Mouse (Mus musculus): Measurements from ENCODE around the gene Ube2f. TPM values are rescaled to one million over a fixed set of nuclear protein-coding genes. Genes with fewer than 3 reads are reported as not detected.

The Ube2f gene
- polyA plus RNA-seq (2012; ENCODE audit: insufficient read depth, insufficient read length, missing spikeins), result 86.4 and 92.4 TPM in 2 replicates

- Histone ChIP-seq H3K4me3 (ENCODE audit: insufficient read depth, low read length) (peak within 1 kb of the TSS; percentile 95), H3K4me1 (ENCODE audit: control insufficient read depth, insufficient read depth, low read length) (peaks cover 44% of the 10 kb centered on the region), H3K27ac (ENCODE audit: insufficient read depth, low read depth, low read length) (peak within 1 kb of the TSS; percentile 81)
- TF ChIP-seq POLR2A (IDR thresholded peaks at IDR 0.05; ENCODE audit: borderline replicate concordance, low read depth, low read length) (0 out of 2 replicates have a peak, but pooled peaks have one; percentile 76), CTCF (IDR thresholded peaks at IDR 0.05; ENCODE audit: low read depth, low read length) (no peak)
These were observed at the start of gene Ube2f for GRCm38 (mm10) chr1:91249564-91250414. TSS of gene Ube2f (plus strand) at chr1:91250304.

GRCm38 (mm10) chr1:91201122-91201521 lies 49.0 kb upstream of the Ube2f start:
- TF ChIP-seq CTCF (IDR thresholded peaks at IDR 0.05; ENCODE audit: low read depth, low read length) (no peak), POLR2A (IDR thresholded peaks at IDR 0.05; ENCODE audit: borderline replicate concordance, low read depth, low read length) (no peak)
- Histone ChIP-seq H3K4me3 (ENCODE audit: insufficient read depth, low read length) (no peak overlapping the region), H3K27ac (ENCODE audit: insufficient read depth, low read depth, low read length) (no peak overlapping the region), H3K4me1 (ENCODE audit: control insufficient read depth, insufficient read depth, low read length) (peaks cover 8% of the 10 kb centered on the region; the same call in 1 of the 2 replicates)

DNA sequence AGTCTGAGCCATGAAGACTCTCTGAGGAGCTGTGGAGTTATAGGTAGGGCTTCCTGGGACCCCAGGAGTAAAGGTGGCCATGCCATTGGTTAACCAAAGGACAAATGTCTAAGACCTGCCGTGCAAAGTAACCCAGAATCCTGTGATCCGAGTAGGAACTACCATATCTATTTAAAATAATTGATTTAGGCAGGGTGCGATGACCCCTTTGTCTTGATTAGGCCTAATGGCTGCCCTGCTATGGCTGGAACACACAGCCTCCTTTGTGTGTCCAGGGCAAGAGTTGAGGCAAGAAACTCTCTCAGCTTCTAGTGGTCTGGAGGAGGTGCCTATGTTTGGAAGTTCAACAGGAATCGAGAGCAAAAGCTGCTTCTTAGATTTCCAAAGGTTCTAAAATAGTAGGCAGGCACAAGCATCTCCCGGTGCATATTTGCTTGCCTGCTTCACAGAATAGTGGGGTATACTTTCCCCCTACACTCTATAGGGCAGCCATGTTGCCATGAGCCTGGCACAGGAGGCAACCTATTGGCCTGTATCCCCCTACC lies 45.8 kb upstream of the Ube2f start:
- TF ChIP-seq CTCF (IDR thresholded peaks at IDR 0.05; ENCODE audit: low read depth, low read length), result no peak
- TF ChIP-seq POLR2A (IDR thresholded peaks at IDR 0.05; ENCODE audit: borderline replicate concordance, low read depth, low read length), result no peak
- Histone ChIP-seq H3K27ac (ENCODE audit: insufficient read depth, low read depth, low read length) (no peak overlapping the region), H3K4me1 (ENCODE audit: control insufficient read depth, insufficient read depth, low read length) (peaks cover 26% of the 10 kb centered on the region), H3K4me3 (ENCODE audit: insufficient read depth, low read length) (no peak overlapping the region)

DNA sequence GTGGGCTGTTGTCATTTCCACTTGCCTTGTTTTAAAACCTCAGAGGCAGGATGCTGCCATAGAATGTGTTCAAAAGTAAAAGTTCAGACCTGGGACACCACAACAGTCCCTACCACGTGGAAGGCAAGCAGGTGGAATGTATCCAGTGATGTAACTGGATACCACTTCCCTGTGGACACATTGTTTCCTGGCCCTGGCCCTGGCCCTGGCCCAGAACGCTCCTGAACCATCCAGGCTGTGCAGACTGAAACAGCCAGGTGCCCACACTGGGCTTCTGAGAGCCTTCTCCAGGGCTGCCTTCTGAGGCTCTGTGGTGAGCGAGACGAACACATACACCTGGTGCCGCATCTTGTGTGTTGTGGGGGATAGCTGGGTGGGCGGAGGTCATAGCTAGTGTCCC lies 44.5 kb upstream of the Ube2f start:
- H3K4me1 ChIP-seq (ENCODE audit: control insufficient read depth, insufficient read depth, low read length), result peaks cover 24% of the 10 kb centered on the region
- H3K27ac ChIP-seq (ENCODE audit: insufficient read depth, low read depth, low read length), result no peak overlapping the region
- TF ChIP-seq CTCF (IDR thresholded peaks at IDR 0.05; ENCODE audit: low read depth, low read length) (no peak), POLR2A (IDR thresholded peaks at IDR 0.05; ENCODE audit: borderline replicate concordance, low read depth, low read length) (no peak)
- H3K4me3 ChIP-seq (ENCODE audit: insufficient read depth, low read length), result no peak overlapping the region

- no peak overlapping the region for H3K4me3 ChIP-seq (ENCODE audit: insufficient read depth, low read length)
- H3K4me1 ChIP-seq (ENCODE audit: control insufficient read depth, insufficient read depth, low read length), result peaks cover 20% of the 10 kb centered on the region
- no peak for TF ChIP-seq POLR2A (IDR thresholded peaks at IDR 0.05; ENCODE audit: borderline replicate concordance, low read depth, low read length)
- no peak for TF ChIP-seq CTCF (IDR thresholded peaks at IDR 0.05; ENCODE audit: low read depth, low read length)
- H3K27ac ChIP-seq (ENCODE audit: insufficient read depth, low read depth, low read length), result no peak overlapping the region
These were observed 43.8 kb upstream of the Ube2f start for GRCm38 (mm10) chr1:91206336-91206735.

DNA sequence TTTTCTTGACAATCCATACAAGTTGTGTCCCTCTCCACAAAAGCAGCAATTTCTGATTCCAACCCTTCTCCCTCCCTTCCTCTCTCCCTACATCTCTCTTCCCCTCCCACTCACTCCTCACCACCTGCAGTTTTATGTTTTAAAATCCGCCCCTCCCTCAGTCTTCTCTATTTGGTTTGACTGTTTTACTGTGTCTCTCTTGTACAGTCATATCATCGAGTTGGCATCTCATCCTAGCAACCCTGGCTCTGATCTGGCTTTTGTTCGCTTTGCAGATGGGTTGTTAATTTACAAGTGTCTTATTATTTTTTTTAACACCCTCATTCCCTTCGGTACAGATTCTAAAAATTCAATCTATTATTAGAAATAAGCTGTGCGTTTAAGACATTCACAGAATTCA lies 43.2 kb upstream of the Ube2f start:
- TF ChIP-seq POLR2A (IDR thresholded peaks at IDR 0.05; ENCODE audit: borderline replicate concordance, low read depth, low read length) (no peak), CTCF (IDR thresholded peaks at IDR 0.05; ENCODE audit: low read depth, low read length) (no peak)
- Histone ChIP-seq H3K4me1 (ENCODE audit: control insufficient read depth, insufficient read depth, low read length) (peaks cover 19% of the 10 kb centered on the region), H3K4me3 (ENCODE audit: insufficient read depth, low read length) (no peak overlapping the region), H3K27ac (ENCODE audit: insufficient read depth, low read depth, low read length) (no peak overlapping the region)

DNA sequence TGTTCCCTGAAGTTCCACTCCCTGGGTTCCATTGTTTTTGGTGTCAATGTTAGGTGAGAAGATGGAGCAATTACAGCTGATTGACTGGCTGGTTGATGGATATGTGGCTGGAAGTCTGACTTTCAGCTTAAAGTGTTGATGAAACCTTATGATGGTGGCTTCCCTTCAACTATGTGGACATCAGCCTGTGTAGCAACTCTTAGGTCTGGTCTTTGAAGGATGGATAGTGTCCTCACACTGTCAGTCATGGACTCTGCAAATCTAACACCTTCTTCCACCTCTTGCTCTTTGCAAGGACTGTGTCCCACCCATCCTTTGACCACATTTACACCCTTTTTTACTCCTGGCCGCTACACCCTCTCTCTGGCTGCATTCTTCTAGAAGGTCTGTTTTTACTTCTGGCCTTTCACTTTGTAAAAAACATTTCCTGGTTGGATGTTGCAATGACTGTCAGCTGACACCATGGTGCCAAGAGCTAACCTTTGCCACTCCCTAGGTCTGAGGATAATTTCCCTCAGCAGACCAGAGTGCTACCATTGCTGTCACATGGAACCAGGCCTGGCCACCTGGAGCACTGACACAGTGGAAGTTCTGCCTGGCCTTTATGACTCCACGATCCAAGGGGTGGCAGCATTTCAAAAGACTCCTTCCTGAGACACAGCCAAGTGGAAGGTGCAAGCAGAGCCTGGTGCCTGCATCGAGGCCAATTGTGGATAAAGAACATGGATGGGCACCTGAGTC lies 42.6 kb upstream of the Ube2f start:
- no peak overlapping the region for H3K4me3 ChIP-seq (ENCODE audit: insufficient read depth, low read length)
- TF ChIP-seq POLR2A (IDR thresholded peaks at IDR 0.05; ENCODE audit: borderline replicate concordance, low read depth, low read length) (no peak), CTCF (IDR thresholded peaks at IDR 0.05; ENCODE audit: low read depth, low read length) (no peak)
- H3K27ac ChIP-seq (ENCODE audit: insufficient read depth, low read depth, low read length), result peak overlapping the region; percentile 31
- H3K4me1 ChIP-seq (ENCODE audit: control insufficient read depth, insufficient read depth, low read length), result peaks cover 19% of the 10 kb centered on the region

GRCm38 (mm10) chr1:91209343-91209742 lies 40.8 kb upstream of the Ube2f start:
- TF ChIP-seq CTCF (IDR thresholded peaks at IDR 0.05; ENCODE audit: low read depth, low read length), result no peak
- TF ChIP-seq POLR2A (IDR thresholded peaks at IDR 0.05; ENCODE audit: borderline replicate concordance, low read depth, low read length), result no peak
- Histone ChIP-seq H3K27ac (ENCODE audit: insufficient read depth, low read depth, low read length) (no peak overlapping the region), H3K4me3 (ENCODE audit: insufficient read depth, low read length) (no peak overlapping the region), H3K4me1 (ENCODE audit: control insufficient read depth, insufficient read depth, low read length) (peaks cover 19% of the 10 kb centered on the region)

GRCm38 (mm10) chr1:91209785-91210184 lies 40.3 kb upstream of the Ube2f start:
- Histone ChIP-seq H3K4me3 (ENCODE audit: insufficient read depth, low read length) (no peak overlapping the region), H3K27ac (ENCODE audit: insufficient read depth, low read depth, low read length) (no peak overlapping the region), H3K4me1 (ENCODE audit: control insufficient read depth, insufficient read depth, low read length) (peaks cover 19% of the 10 kb centered on the region)
- TF ChIP-seq POLR2A (IDR thresholded peaks at IDR 0.05; ENCODE audit: borderline replicate concordance, low read depth, low read length) (no peak), CTCF (IDR thresholded peaks at IDR 0.05; ENCODE audit: low read depth, low read length) (no peak)

All from bone marrow macrophage, adult 2 months (primary cell).